Mouse (Mus musculus) monocyte, adult 59 days (primary cell): ENCODE measurements around the gene Nubp1. TPM values are rescaled to one million over a fixed set of nuclear protein-coding genes. Genes with fewer than 3 reads are reported as not detected.

ENCODE experiments used
- total RNA-seq, 2 experiments: library from RNA; stranded (reverse); gene quantifications; one replicate each; pipeline ENCODE4 v1.2.4; 2023

Gene Nubp1
- total RNA-seq = 10 to 100 TPM; 39.1 to 41.8 TPM

GRCm38 (mm10) chr16:10411764-10412746 lies at the start of gene Nubp1:
Nubp1 (plus strand) TSS chr16:10411948.

GRCm38 (mm10) chr16:10394699-10395540 lies 16.8 kb upstream of the Nubp1 start, which contains the start of gene Tekt5:
Tekt5 (minus strand) TSS chr16:10395490.

DNA sequence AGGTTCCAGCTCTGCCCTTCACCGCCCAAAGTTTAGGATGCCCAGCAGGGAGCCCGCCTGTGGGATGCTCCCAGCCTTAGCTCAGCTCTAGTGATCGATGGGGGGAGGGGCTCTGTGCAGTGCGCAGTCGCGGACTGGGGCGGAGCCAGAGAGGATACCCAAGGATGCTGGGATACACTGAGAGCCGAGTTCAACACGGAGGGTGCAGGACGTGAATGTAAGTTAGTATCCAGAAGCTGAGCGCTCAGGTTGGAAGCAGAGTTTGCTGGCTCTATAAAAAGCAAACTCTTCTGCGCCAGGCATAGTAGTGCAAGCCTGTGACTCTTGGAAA lies 35.5 kb downstream of the Nubp1 start, which contains the start of gene Tvp23a:
TSS of gene Tvp23a (minus strand) at position 99 of the 331 bp plus-strand sequence.

Other genes with a start within 250 kb of the Nubp1 start
- gene Rpl39l, start 241.7 kb upstream of the Nubp1 start, total RNA-seq = not detected
- gene Atf7ip2, start 219.2 kb upstream of the Nubp1 start, total RNA-seq = under 1 TPM in 1 of 2 experiments, not detected in 1; 0.47 TPM
- under 1 TPM in 1 of 2 experiments, not detected in 1; 0.24 TPM for gene Emp2, start 98.0 kb upstream of the Nubp1 start, total RNA-seq
- not detected for gene Tekt5, start 16.5 kb upstream of the Nubp1 start, total RNA-seq
- gene Tvp23a, start 35.4 kb downstream of the Nubp1 start, total RNA-seq = not detected
- 100 to 1,000 TPM; 101 to 124 TPM for gene Ciita, start 68.1 kb downstream of the Nubp1 start, total RNA-seq
- 10 to 100 TPM; 11.2 to 13.1 TPM for gene Dexi, start 131.1 kb downstream of the Nubp1 start, total RNA-seq
- 10 to 100 TPM; 36.7 to 39.7 TPM for gene Clec16a, start 133.4 kb downstream of the Nubp1 start, total RNA-seq